Mouse (Mus musculus) spleen, adult 2 months (tissue): ENCODE measurements around the gene Insig1.

Experiments
- CTCF ChIP-seq: fragments of 200-500 bp; IDR thresholded peaks from 2 replicates; pipeline ENCODE4 v1.5.1; 2011; ENCODE audit warnings: mild to moderate bottlenecking, inconsistent platforms; ENCODE audit not compliant: insufficient read depth, insufficient read length, insufficient replicate concordance; ENCODE audit errors: extremely low read depth
- POLR2A ChIP-seq: fragments of 200-500 bp; IDR thresholded peaks from 2 replicates; pipeline ENCODE4 v1.6.1; 2011; ENCODE audit warnings: low read depth, low read length, inconsistent platforms

- TF ChIP-seq CTCF (no peak), POLR2A (no peak)
Observed at GRCm38 (mm10) chr5:28118531-28118925, 47.4 kb downstream of the Insig1 start.
